Mouse (Mus musculus) limb, embryonic 14.5 days (tissue): ENCODE measurements around the gene Cisd2. TPM values are rescaled to one million over a fixed set of nuclear protein-coding genes. Genes with fewer than 3 reads are reported as not detected.
A peak's percentile ranks its signal among the peaks of the same experiment; 100 is the strongest.

ENCODE experiments used
- ATAC-seq: fragments of 200-750 bp; cut with Nextera tagmentation; 2 replicates; pipeline ENCODE4 v1.8.0; 2017; ENCODE audit warnings: low read depth, moderate number of reproducible peaks, moderate TSS enrichment; ENCODE audit not compliant: low FRiP score
- DNase-seq: peaks from one replicate; pipeline ENCODE4 v3.0.0-alpha.2; 2015; ENCODE audit warnings: low spot score
- H3K27ac ChIP-seq: fragments of 300-500 bp; sonication (generic); replicated peaks from 2 replicates; pipeline ENCODE4 v1.5.1; 2014; ENCODE audit warnings: low read depth, mild to moderate bottlenecking, low read length, moderate library complexity, mixed read lengths
- H3K27me3 ChIP-seq: fragments of 300-500 bp; sonication (generic); 2 replicates; pipeline ENCODE4 v1.6.1; 2014; ENCODE audit warnings: low read length, mixed read lengths; ENCODE audit not compliant: control insufficient read depth, insufficient read depth
- H3K36me3 ChIP-seq: fragments of 300-500 bp; sonication (generic); 2 replicates; pipeline ENCODE4 v1.6.1; 2014; ENCODE audit warnings: mild to moderate bottlenecking, low read length, moderate library complexity, mixed read lengths; ENCODE audit not compliant: control insufficient read depth, insufficient read depth
- H3K4me1 ChIP-seq: fragments of 300-500 bp; sonication (generic); 2 replicates; pipeline ENCODE4 v1.6.1; 2014; ENCODE audit warnings: antibody characterized with exemption, low read length, mixed read lengths; ENCODE audit not compliant: control insufficient read depth, insufficient read depth
- H3K4me2 ChIP-seq: fragments of 300-500 bp; sonication (generic); replicated peaks from 2 replicates; pipeline ENCODE4 v1.6.1; 2014; ENCODE audit warnings: low read depth, mild to moderate bottlenecking, low read length, moderate library complexity; ENCODE audit not compliant: severe bottlenecking
- H3K4me3 ChIP-seq: fragments of 300-500 bp; sonication (generic); replicated peaks from 2 replicates; pipeline ENCODE4 v1.5.1; 2014; ENCODE audit warnings: low read length
- H3K9ac ChIP-seq: fragments of 300-500 bp; sonication (generic); 2 replicates; pipeline ENCODE4 v1.6.1; 2014; ENCODE audit warnings: mild to moderate bottlenecking, low read depth, low read length, moderate library complexity; ENCODE audit not compliant: severe bottlenecking
- H3K9me3 ChIP-seq: fragments of 300-500 bp; sonication (generic); 2 replicates; pipeline ENCODE4 v1.6.1; 2016; ENCODE audit warnings: low read length; ENCODE audit not compliant: control insufficient read depth
- POLR2A ChIP-seq: fragments of 200-500 bp; IDR thresholded peaks from 2 replicates; pipeline ENCODE4 v1.8.0; 2012; ENCODE audit warnings: inconsistent platforms, mild to moderate bottlenecking, moderate library complexity, borderline replicate concordance; ENCODE audit not compliant: insufficient read depth, insufficient read length; ENCODE audit errors: extremely low read depth
- WGBS: fragments of 180-500 bp; shearing (Covaris S2); extraction: QIAGEN DNeasy Blood & Tissue Kit; methylation state at CpG from one replicate; pipeline ENCODE4 v1.1.7; 2014; 5-methylcytosine and 5-hydroxymethylcytosine counted together
- polyA plus RNA-seq, 2 experiments: library from polyadenylated mRNA; depleted of rRNA in 1 of 2; stranded (reverse) in 1 of 2; unstranded in 1 of 2; fragments of >200 nt; fragmentation: Nextera tagmentation in 1 of 2; extraction: Ambion mirVana in 1 of 2; gene quantifications; 2 replicates each; pipeline versions ENCODE4 v1.2.1 to v1.2.3; 2012 to 2014

Gene Cisd2
- polyA plus RNA-seq (2012; rRNA removed): 37.1 and 44.6 TPM in 2 replicates
- polyA plus RNA-seq (2014; fragmentation: Nextera tagmentation; extraction: Ambion mirVana): 46.9 and 49.7 TPM in 2 replicates

DNA sequence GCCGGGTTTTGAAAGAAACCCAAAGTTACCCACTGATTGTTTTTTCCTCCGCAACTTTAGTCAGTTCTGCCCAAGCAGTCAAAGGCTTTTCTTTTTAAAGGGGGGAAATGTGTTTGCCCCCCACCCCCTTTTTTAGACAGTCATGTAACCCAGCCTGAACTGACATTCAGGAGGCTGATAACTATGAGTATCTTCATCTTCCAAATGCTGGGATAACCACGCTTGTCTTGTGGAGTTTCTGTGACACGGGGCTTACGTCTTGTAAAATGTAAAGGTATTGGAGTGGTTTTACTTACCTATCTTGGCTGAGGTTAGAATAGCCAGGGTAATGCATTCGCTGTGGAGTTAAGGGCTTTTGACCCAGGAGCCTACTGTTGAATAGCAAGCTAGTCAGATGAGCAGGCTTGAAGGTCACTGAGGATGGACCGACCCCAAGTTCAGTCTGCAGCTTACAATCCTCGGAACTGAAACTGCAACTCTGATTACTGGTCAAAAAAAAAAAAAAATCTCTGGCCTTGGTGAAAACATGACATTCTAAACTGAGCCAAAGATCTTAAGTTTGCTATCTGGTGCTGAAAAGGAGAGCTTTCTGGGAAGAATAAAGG lies at the start of gene Cisd2:
Gene Cisd2, minus strand, starts transcription at position 318 of the 605 bp plus-strand sequence.
- TF ChIP-seq POLR2A: no peak
- Histone ChIP-seq H3K4me1 (peaks cover 6% of the 10 kb centered on the region; the same call in 1 of the 2 replicates), H3K9me3 (no peaks in the 10 kb centered on the region), H3K4me3 (peak within 1 kb of the TSS; percentile 65), H3K4me2 (peak within 1 kb of the TSS; percentile 71), H3K27me3 (no peaks in the 10 kb centered on the region), H3K27ac (peak within 1 kb of the TSS; percentile 91), H3K9ac (peak within 1 kb of the TSS; percentile 76), H3K36me3 (peaks cover 4% of the 10 kb centered on the region; the same call in 1 of the 2 replicates)
- peak; percentile 5; the same call in 1 of the 2 replicates for ATAC-seq
- DNase-seq: no peak
- 3% methylated on average over 8 of the region's 8 CpGs for WGBS

DNA sequence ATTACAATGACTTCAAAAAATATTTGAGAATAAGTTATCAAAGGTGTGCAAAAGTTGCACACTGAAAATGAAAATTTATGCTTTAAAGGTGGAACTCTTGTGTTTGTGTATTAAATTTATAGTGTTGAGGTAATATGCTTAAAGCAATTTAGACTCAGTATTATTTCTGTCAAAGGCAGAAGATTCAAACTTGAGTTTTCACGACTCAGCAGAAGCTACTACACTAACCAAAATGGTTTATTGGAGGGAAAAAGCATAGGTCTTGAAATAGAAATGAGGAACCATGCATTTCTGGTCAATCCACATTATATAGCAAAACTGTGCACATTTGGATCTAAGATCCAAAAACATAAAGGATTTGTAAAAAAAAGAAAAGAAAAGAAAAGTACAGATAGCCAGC lies 47.1 kb upstream of the Cisd2 start:
- WGBS: 76% methylated on average over 1 of the region's 1 CpGs

DNA sequence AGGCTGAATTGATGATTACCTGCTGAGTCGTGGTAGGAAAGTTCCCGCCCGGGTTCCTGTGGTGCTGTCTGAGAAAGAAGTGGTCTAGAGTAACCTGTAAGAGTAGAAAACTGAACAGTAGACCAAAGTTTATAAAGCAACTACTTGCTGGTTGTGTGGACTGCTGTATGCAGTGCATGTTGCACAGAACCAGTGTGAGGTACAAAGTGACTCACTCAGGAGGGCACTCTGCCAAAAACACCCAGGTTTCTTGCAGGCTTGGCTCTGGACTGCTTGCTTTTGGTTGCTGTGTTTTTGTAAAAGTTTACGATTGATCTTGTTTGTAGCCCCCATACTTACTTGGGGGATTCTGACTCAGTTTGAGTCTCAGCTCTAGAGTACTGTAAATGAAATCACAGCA lies 46.2 kb upstream of the Cisd2 start:
- TF ChIP-seq POLR2A: no peak
- 13% methylated on average over 4 of the region's 4 CpGs for WGBS
- DNase-seq (peak; percentile 77), ATAC-seq (peak; percentile 69; the same call in 1 of the 2 replicates)
- peaks cover 6% of the 10 kb centered on the region; the same call in 1 of the 2 replicates for H3K36me3 ChIP-seq
- H3K9ac ChIP-seq: no peak overlapping the region
- peaks cover 15% of the 10 kb centered on the region for H3K4me1 ChIP-seq
- H3K4me2 ChIP-seq: no peak overlapping the region; the same call in 1 of the 2 replicates
- peak overlapping the region; percentile 55; the same call in 1 of the 2 replicates for H3K27ac ChIP-seq
- H3K9me3 ChIP-seq: no peaks in the 10 kb centered on the region
- no peaks in the 10 kb centered on the region for H3K27me3 ChIP-seq
- no peak overlapping the region for H3K4me3 ChIP-seq

More for the DNA sequence above, 47.1 kb upstream of the Cisd2 start:
- DNase-seq (no peak), ATAC-seq (no peak)
- TF ChIP-seq POLR2A: no peak
- H3K4me1 ChIP-seq: peaks cover 15% of the 10 kb centered on the region
- no peak overlapping the region for H3K4me3 ChIP-seq
- H3K36me3 ChIP-seq: peaks cover 4% of the 10 kb centered on the region; the same call in 1 of the 2 replicates
- no peak overlapping the region for H3K9ac ChIP-seq
- H3K27me3 ChIP-seq: no peaks in the 10 kb centered on the region
- no peak overlapping the region for H3K4me2 ChIP-seq
- H3K9me3 ChIP-seq: no peaks in the 10 kb centered on the region
- no peak overlapping the region for H3K27ac ChIP-seq

DNA sequence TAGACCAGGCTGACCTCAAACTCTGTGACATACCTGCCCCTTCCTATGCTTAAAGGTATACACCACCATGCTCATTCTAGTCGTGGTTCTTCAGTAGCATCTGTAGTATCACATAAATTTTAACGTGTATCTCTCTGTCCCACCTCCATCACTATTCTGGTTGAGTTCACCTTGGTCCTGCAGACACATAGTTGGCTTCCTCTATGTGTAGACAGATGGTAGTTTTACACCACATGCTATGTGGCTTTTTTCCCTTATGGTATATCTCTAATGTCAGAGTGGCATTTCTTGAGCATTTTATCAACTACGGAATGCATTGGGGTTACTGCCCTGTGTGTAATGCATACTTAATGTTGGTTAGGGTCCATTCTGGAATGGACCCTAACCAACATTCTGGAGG lies 45.4 kb upstream of the Cisd2 start:
- ATAC-seq (no peak), DNase-seq (no peak)
- H3K9ac ChIP-seq: no peak overlapping the region
- H3K36me3 ChIP-seq: peaks cover 14% of the 10 kb centered on the region; the same call in 1 of the 2 replicates
- H3K27me3 ChIP-seq: no peaks in the 10 kb centered on the region
- H3K4me3 ChIP-seq: no peak overlapping the region
- H3K9me3 ChIP-seq: no peaks in the 10 kb centered on the region
- no peak overlapping the region for H3K27ac ChIP-seq
- peaks cover 15% of the 10 kb centered on the region for H3K4me1 ChIP-seq
- 53% methylated on average over 3 of the region's 3 CpGs for WGBS
- no peak overlapping the region for H3K4me2 ChIP-seq
- TF ChIP-seq POLR2A: no peak

DNA sequence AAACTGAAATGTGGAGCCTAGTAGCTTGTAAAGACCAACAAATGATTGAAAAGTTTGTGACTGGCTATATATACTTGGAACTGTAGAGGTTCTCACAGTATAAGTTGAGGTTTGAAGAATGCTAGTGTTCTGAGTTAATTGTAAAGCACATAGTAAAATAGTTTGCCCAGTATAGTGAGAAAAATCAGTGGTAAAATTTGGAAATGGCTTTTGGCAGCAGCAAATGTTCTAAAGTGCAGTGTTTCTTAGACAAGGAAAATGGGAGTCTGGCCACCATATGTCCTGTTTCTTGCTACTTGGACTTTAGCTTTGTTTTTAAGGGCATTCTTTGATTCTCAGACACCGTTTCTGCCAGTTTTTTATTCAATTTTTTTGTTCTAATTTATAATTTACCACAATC lies 44.7 kb upstream of the Cisd2 start:
- no peak for TF ChIP-seq POLR2A
- peak; percentile 29 for DNase-seq
- WGBS: 44% methylated on average over 1 of the region's 1 CpGs
- H3K9ac ChIP-seq: no peak overlapping the region
- H3K9me3 ChIP-seq: no peaks in the 10 kb centered on the region
- H3K27me3 ChIP-seq: no peaks in the 10 kb centered on the region
- ATAC-seq: no peak
- H3K4me3 ChIP-seq: no peak overlapping the region
- H3K36me3 ChIP-seq: peaks cover 19% of the 10 kb centered on the region
- no peak overlapping the region for H3K27ac ChIP-seq
- H3K4me2 ChIP-seq: no peak overlapping the region
- peaks cover 15% of the 10 kb centered on the region for H3K4me1 ChIP-seq

DNA sequence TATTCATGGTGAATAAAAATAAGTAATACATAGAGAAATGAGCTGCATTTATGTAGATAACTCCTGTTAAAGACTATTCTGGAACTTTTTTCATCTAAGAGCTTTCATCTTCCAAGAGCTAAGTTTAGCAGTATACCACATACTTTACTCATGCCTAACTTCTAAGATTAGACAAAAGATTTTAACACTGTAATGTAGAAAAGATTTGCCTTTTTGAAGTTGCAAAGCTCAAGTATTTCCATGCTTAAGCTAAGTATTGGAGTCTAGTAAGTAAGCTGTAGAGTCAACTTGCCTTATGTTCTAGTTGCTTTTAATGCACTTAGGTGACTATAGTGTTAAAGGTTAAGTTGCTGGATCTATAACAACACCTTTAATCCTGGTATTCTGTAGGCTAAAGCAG lies 35.3 kb upstream of the Cisd2 start:
- ATAC-seq: no peak
- no peaks in the 10 kb centered on the region for H3K9me3 ChIP-seq
- H3K9ac ChIP-seq: no peak overlapping the region
- no peak for DNase-seq
- H3K27ac ChIP-seq: no peak overlapping the region
- H3K27me3 ChIP-seq: no peaks in the 10 kb centered on the region
- peaks cover 68% of the 10 kb centered on the region for H3K36me3 ChIP-seq
- no peak overlapping the region for H3K4me2 ChIP-seq
- H3K4me1 ChIP-seq: no peaks in the 10 kb centered on the region
- no peak overlapping the region for H3K4me3 ChIP-seq
- TF ChIP-seq POLR2A: no peak
